Mouse (Mus musculus) naive thymus-derived CD4-positive, alpha-beta T cell, adult 5 months (primary cell): Measurements from ENCODE around the gene Ykt6. TPM values are rescaled to one million over a fixed set of nuclear protein-coding genes. Genes with fewer than 3 reads are reported as not detected.

Experiments used
- polyA plus RNA-seq: library from polyadenylated mRNA; unstranded; fragments of 100-300 nt; shearing (Covaris generic); gene quantifications from one replicate; pipeline ENCODE4 v1.2.1, GENCODE M21; 2017

The Ykt6 gene
- polyA plus RNA-seq = 34.7 TPM

DNA sequence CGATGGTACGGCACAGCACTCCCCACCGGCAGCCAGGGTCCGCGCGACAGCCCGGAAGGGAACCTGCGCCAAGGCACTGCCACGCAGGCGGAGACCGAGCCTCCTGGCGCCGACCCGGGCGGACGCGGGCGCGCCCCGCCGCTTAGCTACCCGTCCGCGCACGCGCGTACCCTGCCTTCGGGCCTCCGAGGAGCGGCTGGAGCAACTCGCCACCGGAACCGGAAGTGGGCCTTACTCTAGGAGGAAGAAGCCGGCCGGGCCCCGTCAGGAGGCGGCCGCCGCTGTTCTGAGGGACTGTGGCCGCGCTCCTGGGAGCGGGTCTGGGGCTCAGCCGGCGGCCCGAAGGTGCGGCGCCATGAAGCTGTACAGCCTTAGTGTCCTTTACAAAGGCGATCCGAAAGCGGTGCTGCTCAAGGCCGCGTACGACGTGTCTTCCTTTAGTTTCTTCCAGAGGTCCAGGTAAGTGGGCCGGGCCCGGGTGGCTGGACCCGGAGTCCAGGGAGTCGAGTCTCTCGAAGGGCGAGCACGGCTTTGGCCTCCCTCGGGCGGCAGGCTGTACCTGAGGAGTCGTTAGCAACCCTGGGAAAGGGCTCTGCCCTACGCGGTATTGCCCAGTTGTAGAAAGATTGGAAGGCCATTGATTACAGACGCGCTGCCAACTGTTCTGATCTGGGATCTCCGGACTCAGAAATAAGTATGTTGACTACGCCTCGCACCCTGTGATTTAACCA lies at the start of gene Ykt6:
Gene Ykt6, plus strand, starts transcription at position 148 of the 731 bp plus-strand sequence.

GRCm38 (mm10) chr11:5949586-5950352 lies 5.7 kb upstream of the Ykt6 start, which contains the start of gene Gck:
TSS of gene Gck (minus strand) at chr11:5950081.

Other genes starting within 250 kb of the Ykt6 start
- gene Mrps24, start 240.0 kb upstream of the Ykt6 start, polyA plus RNA-seq = 121 TPM
- 29.8 TPM for gene Urgcp, start 193.3 kb upstream of the Ykt6 start, polyA plus RNA-seq
- gene Dbnl, start 167.2 kb upstream of the Ykt6 start, polyA plus RNA-seq = 163 TPM
- 2.5 TPM for gene Pgam2, start 152.0 kb upstream of the Ykt6 start, polyA plus RNA-seq
- 12.9 TPM for gene Polm, start 117.7 kb upstream of the Ykt6 start, polyA plus RNA-seq
- 0.14 TPM for gene Aebp1, start 93.7 kb upstream of the Ykt6 start, polyA plus RNA-seq
- 70.6 TPM for gene Pold2, start 77.4 kb upstream of the Ykt6 start, polyA plus RNA-seq
- gene Myl7, start 56.9 kb upstream of the Ykt6 start, polyA plus RNA-seq = not detected
- not detected for gene Gck, start 5.6 kb upstream of the Ykt6 start, polyA plus RNA-seq
- gene Camk2b, start 110.7 kb downstream of the Ykt6 start, polyA plus RNA-seq = 4.0 TPM
- gene A730071L15Rik, start 244.3 kb downstream of the Ykt6 start, polyA plus RNA-seq = not detected
- 51.0 TPM for gene Nudcd3, start 244.7 kb downstream of the Ykt6 start, polyA plus RNA-seq